Mouse (Mus musculus) heart, postnatal 10 days (tissue): ENCODE data around the gene Nckap5. TPM values are rescaled to one million over a fixed set of nuclear protein-coding genes. Genes with fewer than 3 reads are reported as not detected.

ENCODE experiments used
- DNase-seq, 2 experiments: peaks; one replicate each; pipeline ENCODE4 v3.0.0; 2021
- intact Hi-C: fragments of 180-260 bp; cut with DNase I; formaldehyde crosslinking; loops from one replicate; pipeline ENCODE4 v1.15.1; 2025
- total RNA-seq, 2 experiments: library from RNA; stranded (reverse); gene quantifications; 2 replicates each; pipeline ENCODE4 v1.2.3; 2021

The Nckap5 gene
- total RNA-seq, 2 experiments from 2014 or later, result 17.8 to 18.2 TPM

GRCm38 (mm10) chr1:126719733-126720348, 110.8 kb downstream of the Nckap5 start:
- DNase-seq, result no peak
- intact Hi-C loops, result loop anchor here (10.0 kb wide), 1 partner anchor 285 kb away; no protein-coding TSS in a partner anchor

- intact Hi-C loops, result no loop called here
- DNase-seq, result no peak
These were observed 124.0 kb downstream of the Nckap5 start for GRCm38 (mm10) chr1:126706611-126707010.

GRCm38 (mm10) chr1:126700978-126701320, 129.7 kb downstream of the Nckap5 start:
- DNase-seq, result no peak
- intact Hi-C loops, result no loop called here

- intact Hi-C loops, result no loop called here
- no peak for DNase-seq
These were observed 130.3 kb downstream of the Nckap5 start for GRCm38 (mm10) chr1:126700063-126700977.

- intact Hi-C loops, result no loop called here
- DNase-seq, result no peak
These were observed 137.0 kb downstream of the Nckap5 start for GRCm38 (mm10) chr1:126693585-126693984.

- DNase-seq, result no peak
- intact Hi-C loops, result no loop called here
These were observed 142.0 kb downstream of the Nckap5 start for GRCm38 (mm10) chr1:126688593-126688992.

- no peak for DNase-seq
- intact Hi-C loops, result no loop called here
These were observed 143.9 kb downstream of the Nckap5 start for GRCm38 (mm10) chr1:126686678-126687077.

GRCm38 (mm10) chr1:126683621-126684445, 146.8 kb downstream of the Nckap5 start:
- DNase-seq, result peak; percentile 65 to 75
- intact Hi-C loops, result no loop called here

GRCm38 (mm10) chr1:126681773-126682172, 148.8 kb downstream of the Nckap5 start:
- DNase-seq, result no peak
- intact Hi-C loops, result no loop called here

GRCm38 (mm10) chr1:126679348-126679747, 151.3 kb downstream of the Nckap5 start:
- DNase-seq, result no peak
- intact Hi-C loops, result no loop called here

- intact Hi-C loops, result no loop called here
- no peak for DNase-seq
These were observed 153.3 kb downstream of the Nckap5 start for GRCm38 (mm10) chr1:126677280-126677679.

GRCm38 (mm10) chr1:126676769-126677168, 153.8 kb downstream of the Nckap5 start:
- no peak for DNase-seq
- intact Hi-C loops, result no loop called here

- intact Hi-C loops, result no loop called here
- DNase-seq, result no peak
These were observed 155.5 kb downstream of the Nckap5 start for GRCm38 (mm10) chr1:126675142-126675541.

- intact Hi-C loops, result no loop called here
- no peak for DNase-seq
These were observed 157.4 kb downstream of the Nckap5 start for GRCm38 (mm10) chr1:126673238-126673637.

GRCm38 (mm10) chr1:126670507-126670906, 160.1 kb downstream of the Nckap5 start:
- intact Hi-C loops, result no loop called here
- DNase-seq, result no peak

GRCm38 (mm10) chr1:126660098-126660999, 170.2 kb downstream of the Nckap5 start:
- DNase-seq, result peak; percentile 26 to 40
- intact Hi-C loops, result no loop called here

GRCm38 (mm10) chr1:126658731-126659130, 171.9 kb downstream of the Nckap5 start:
- intact Hi-C loops, result no loop called here

GRCm38 (mm10) chr1:126656246-126656645, 174.4 kb downstream of the Nckap5 start:
- intact Hi-C loops, result no loop called here
- DNase-seq, result peak; percentile 50 to 52

More at GRCm38 (mm10) chr1:126658731-126659130, 171.9 kb downstream of the Nckap5 start:
- DNase-seq, result no peak

GRCm38 (mm10) chr1:126652085-126652484, 178.5 kb downstream of the Nckap5 start:
- DNase-seq, result no peak
- intact Hi-C loops, result no loop called here

GRCm38 (mm10) chr1:126650806-126651205, 179.8 kb downstream of the Nckap5 start:
- no peak for DNase-seq
- intact Hi-C loops, result no loop called here
